Mouse (Mus musculus) megakaryocyte progenitor cell, adult 5-6 weeks (primary cell): Measurements from ENCODE around the gene Ptpa. TPM values are rescaled to one million over a fixed set of nuclear protein-coding genes. Genes with fewer than 3 reads are reported as not detected.
A peak's percentile ranks its signal among the peaks of the same experiment; 100 is the strongest.

ENCODE experiments used
- ATAC-seq: replicated peaks from 2 replicates; pipeline ENCODE4 v1.8.0; 2016; ENCODE audit warnings: mild to moderate bottlenecking, moderate TSS enrichment, inconsistent platforms; ENCODE audit not compliant: poor library complexity
- total RNA-seq, 2 experiments: library from RNA; stranded (forward) in 1 of 2; stranded (reverse) in 1 of 2; fragments of 157-497, 149-512 nt in 1 of 2; fragments of 200-1000 nt in 1 of 2; gene quantifications; 2 replicates each; pipeline versions ENCODE4 v1.2.3 to v1.2.4; 2015 to 2017

Gene Ptpa
- total RNA-seq, 2 experiments from 2014 or later, result 63.0 to 75.9 TPM

- ATAC-seq, result no peak
These were observed 43.4 kb downstream of the Ptpa start for GRCm38 (mm10) chr2:30459241-30459640.

GRCm38 (mm10) chr2:30463341-30463761 is 47.5 kb downstream of the Ptpa start:
- no peak for ATAC-seq

- ATAC-seq, result peak; percentile 96
These were observed 48.1 kb downstream of the Ptpa start for GRCm38 (mm10) chr2:30463904-30464330.

- 0 out of 2 replicates have a peak, but pooled peaks have one; percentile 24 for ATAC-seq
These were observed 48.6 kb downstream of the Ptpa start for GRCm38 (mm10) chr2:30464411-30464810.

GRCm38 (mm10) chr2:30466787-30467186 is 50.9 kb downstream of the Ptpa start:
- no peak for ATAC-seq

- ATAC-seq, result no peak
These were observed 53.2 kb downstream of the Ptpa start for GRCm38 (mm10) chr2:30469009-30469408.

GRCm38 (mm10) chr2:30469796-30470142 is 53.9 kb downstream of the Ptpa start:
- 0 out of 2 replicates have a peak, but pooled peaks have one; percentile 29 for ATAC-seq

GRCm38 (mm10) chr2:30470143-30470946 is 54.5 kb downstream of the Ptpa start:
- ATAC-seq, result no peak

GRCm38 (mm10) chr2:30471051-30471450 is 55.2 kb downstream of the Ptpa start:
- ATAC-seq, result no peak

- peak; percentile 56 for ATAC-seq
These were observed 56.2 kb downstream of the Ptpa start for GRCm38 (mm10) chr2:30471795-30472720.

- no peak for ATAC-seq
These were observed 57.0 kb downstream of the Ptpa start for GRCm38 (mm10) chr2:30472731-30473351.

GRCm38 (mm10) chr2:30473431-30474031 is 57.7 kb downstream of the Ptpa start:
- no peak for ATAC-seq

GRCm38 (mm10) chr2:30474039-30474438 is 58.2 kb downstream of the Ptpa start, which contains the start of gene Ier5l:
Gene Ier5l, minus strand, starts transcription at chr2:30474219.
- ATAC-seq, result peak; percentile 80

GRCm38 (mm10) chr2:30474776-30475175 is 58.9 kb downstream of the Ptpa start:
- ATAC-seq, result no peak

- no peak for ATAC-seq
These were observed 59.6 kb downstream of the Ptpa start for GRCm38 (mm10) chr2:30475457-30475856.

- no peak for ATAC-seq
These were observed 60.4 kb downstream of the Ptpa start for GRCm38 (mm10) chr2:30476241-30476640.

- no peak for ATAC-seq
These were observed 62.7 kb downstream of the Ptpa start for GRCm38 (mm10) chr2:30478526-30478925.

- ATAC-seq, result peak; percentile 46
These were observed 71.8 kb downstream of the Ptpa start for GRCm38 (mm10) chr2:30487597-30487996.

GRCm38 (mm10) chr2:30490384-30490783 is 74.5 kb downstream of the Ptpa start:
- no peak for ATAC-seq

- no peak for ATAC-seq
These were observed 79.4 kb downstream of the Ptpa start for GRCm38 (mm10) chr2:30495000-30495908.
